Mouse (Mus musculus) kidney, postnatal 36 days (tissue): ENCODE data around the gene Ldlrad3.

ENCODE experiments used
- DNase-seq, 2 experiments: peaks; one replicate each; pipeline ENCODE4 v3.0.0; 2021 to 2022; ENCODE audit warnings: mixed read lengths in 2 of 2

The Ldlrad3 gene

DNA sequence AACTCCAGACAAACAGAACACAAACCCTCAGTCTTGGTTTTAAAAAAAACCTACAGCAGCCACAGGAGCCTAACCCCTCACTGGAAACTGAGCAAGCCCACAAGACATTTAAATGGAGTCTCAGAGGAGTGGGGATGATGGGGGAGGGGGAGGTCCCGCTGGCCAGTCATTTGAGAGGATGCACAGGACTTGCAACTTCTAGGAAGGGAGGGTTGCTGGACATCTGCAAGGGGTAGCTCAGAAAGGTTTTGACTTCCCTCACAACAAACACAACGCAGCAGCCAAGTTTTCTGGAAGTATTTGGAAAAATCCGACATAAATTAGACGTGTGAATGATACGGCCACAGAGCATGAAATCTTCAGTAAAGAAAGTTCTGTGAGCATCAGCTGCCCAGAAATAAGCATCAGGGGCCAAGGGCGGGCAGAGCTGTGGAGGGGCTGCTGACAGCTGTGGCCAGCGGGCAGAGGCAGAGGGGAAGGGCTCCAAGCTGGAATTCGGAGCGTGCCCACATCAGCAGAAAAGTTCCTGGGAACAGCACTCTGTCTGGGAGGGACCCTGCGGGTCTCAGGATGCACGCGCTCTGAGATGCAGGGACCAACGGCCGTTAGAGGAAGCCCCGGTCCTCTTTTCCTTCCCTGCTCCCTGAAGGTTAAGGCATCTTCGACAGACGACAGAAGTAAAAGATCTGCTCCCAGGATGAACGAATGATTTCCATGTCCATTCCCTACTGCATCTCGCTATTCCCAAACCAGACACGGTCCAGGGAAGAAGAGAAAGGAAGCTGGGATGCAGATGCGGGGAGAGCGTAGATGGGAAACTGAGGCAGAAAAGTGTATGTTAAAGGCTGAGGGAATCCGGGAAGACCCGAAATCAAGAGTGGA lies 875 bp downstream of the Ldlrad3 start:
- DNase-seq: peak; percentile 29 to 41

DNA sequence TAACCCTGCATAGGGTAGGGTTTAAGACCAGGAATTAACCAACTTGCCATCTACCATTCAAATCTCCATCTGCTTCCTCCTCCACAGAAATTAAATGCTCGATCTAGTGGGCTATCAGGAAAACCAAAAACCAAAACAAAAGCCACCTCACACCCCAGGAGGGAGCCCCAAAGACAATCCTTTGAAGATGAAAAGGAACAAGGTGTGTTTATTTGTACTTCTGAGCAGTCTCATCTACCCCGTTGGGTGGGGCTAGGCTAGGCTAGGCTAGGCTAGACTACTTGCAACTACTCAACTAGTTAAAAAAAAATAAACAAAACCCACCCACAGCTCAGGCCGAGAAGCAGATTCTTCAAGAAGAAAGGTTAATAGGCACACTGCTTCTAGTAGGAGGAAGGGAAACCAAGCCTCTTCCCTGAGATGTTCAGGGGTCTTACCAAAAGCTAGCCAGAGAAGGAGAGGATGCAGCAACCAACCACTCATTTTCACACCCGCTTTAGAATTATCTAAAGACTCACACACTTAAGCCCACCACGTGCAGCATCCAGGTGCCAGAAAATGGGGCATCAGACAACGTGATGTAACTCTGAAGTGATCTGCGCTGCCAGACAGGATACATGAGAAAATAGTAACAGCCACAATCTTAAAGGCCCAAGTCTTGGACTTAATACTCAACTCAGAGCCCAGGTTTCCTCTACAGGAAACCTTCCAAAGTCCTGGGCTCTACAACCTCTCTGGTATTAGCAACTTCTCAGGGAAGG lies 2.3 kb downstream of the Ldlrad3 start:
- DNase-seq: no peak

DNA sequence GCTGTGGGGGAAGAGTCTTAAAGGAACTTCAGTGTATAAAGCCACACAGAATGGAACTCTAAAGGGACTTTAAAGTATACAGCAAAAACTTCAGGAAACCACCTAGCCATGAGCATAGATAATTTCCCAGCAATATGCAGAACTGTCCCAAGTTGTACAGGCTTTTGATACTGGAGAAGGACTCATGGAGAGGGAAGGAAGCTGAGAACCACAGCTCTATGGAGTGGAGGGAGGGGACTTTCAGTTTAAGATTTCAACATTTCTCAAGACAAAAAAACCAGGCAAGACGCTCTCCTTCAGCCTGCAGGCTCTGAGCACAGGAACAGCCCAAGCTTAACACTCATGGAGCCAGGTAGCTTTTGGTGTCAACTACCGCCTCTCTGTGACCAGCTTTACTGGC lies 4.7 kb downstream of the Ldlrad3 start:
- no peak for DNase-seq

GRCm38 (mm10) chr2:102176434-102176772 lies 9.8 kb downstream of the Ldlrad3 start:
- no peak for DNase-seq

GRCm38 (mm10) chr2:102175741-102176433 lies 10.3 kb downstream of the Ldlrad3 start:
- no peak for DNase-seq

DNA sequence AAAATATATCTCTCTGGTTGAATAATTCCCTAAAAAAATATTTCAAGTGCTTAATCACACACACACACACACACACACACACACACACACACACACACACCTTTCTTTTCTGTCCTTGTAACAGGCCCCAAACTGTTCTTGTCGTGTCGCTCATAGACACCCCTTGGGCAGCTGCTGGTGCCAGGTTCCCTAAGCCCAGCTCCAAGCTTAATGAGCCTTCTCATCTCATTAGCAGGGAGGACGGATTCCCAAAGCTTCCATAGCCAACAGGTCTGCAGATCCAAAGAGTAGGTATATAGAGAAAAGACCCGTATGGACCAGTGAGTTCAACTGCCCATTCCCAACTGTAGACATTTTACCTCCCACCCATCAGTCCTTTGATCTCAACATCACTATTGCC lies 13.7 kb downstream of the Ldlrad3 start:
- no peak for DNase-seq

- peak; percentile 37 to 53 for DNase-seq
Measured at GRCm38 (mm10) chr2:102166550-102167325, 19.4 kb downstream of the Ldlrad3 start.

GRCm38 (mm10) chr2:102163106-102163505 lies 23.1 kb downstream of the Ldlrad3 start:
- DNase-seq: no peak

DNA sequence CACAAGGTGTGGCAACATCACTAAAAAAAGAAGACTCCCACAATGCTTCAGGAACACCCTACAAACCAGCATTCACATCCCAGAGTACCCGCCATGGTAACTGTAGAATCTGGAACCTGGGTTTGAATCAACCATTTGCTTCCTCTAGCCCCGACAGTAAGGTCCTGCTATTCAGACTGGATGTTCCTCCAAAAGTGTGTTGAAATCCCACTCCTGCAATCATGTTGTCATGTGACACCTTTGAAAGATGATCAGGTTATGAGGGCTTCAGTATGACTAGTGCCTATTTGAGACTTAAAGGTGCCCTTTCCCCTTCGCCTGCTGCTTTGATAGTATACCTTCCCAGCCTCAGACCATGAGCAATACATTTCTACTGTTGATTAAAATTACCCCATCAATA lies 28.6 kb downstream of the Ldlrad3 start:
- no peak for DNase-seq

DNA sequence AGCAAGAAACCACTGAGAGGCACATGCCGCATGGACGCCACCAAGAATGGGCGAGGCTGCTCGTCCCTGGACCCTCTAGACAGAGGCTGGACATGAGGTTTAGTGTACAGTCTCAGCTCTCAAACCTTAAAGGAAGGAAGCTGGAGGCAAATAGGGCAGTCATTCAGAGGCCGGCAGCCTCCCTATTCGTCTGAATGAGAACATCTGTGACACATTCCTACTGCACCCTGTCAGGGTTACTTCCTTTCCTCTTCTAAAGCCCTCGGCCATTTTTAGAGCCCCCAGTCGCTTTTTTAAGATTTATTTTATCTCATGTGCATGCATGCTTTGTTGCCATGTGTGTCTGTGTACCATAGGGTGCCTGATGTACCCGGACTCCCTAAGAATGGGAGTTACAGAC lies 29.2 kb downstream of the Ldlrad3 start:
- DNase-seq: no peak

DNA sequence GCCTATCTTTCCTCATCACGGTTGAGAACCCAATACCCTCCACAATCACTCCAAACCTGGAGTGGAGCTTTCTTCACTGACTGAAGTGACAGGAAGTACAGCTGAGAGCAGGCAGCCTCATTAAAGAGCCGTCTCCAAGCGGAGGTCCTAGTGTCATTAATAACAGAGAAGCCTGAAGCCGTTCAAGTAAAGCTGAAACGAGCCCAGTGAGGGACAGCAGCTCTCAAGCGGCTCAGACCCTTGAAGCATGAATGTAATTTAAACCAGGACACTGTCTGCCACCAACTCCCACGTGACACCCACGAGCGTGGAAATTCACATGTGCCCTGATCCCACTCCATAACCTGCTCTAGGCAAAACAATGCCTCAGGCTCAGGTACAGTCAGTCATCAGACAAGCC lies 29.7 kb downstream of the Ldlrad3 start:
- peak in 1 of 2 experiments; percentile 29 for DNase-seq

DNA sequence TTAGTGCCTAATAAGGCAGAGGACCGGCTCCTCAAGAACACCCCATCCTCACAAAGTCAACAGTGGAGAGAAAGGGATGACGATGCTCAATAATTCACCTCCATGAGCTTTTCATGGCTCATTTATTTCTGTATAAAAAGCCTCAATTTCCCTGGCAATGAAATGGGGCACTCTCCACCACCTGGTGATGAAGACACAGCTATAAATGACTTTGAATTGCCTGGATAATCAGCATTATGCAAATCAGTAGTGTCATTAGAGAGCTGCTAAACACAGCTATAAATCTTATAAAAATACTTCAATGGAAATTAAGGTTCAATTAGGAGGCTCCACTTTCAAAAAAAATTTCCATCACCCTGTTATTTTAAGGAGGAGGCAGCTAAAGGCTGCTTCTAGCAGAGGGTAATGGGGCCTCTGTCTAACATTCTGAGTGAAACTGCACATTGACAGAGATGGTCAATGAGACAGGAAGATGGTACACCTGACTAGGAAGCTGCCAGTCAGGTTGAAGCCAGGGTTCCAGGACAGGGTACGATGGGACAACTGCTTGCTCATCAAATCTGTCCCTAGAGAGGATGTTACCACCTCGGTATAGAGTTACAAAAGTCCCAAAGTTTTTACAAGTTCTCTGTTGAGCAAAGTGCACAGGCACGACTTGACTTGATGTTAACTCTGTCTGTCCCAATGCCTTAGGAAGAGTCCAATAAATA lies 30.7 kb downstream of the Ldlrad3 start:
- DNase-seq: peak; percentile 17

GRCm38 (mm10) chr2:102154771-102155211 lies 31.4 kb downstream of the Ldlrad3 start:
- DNase-seq: peak; percentile 54 to 68

DNA sequence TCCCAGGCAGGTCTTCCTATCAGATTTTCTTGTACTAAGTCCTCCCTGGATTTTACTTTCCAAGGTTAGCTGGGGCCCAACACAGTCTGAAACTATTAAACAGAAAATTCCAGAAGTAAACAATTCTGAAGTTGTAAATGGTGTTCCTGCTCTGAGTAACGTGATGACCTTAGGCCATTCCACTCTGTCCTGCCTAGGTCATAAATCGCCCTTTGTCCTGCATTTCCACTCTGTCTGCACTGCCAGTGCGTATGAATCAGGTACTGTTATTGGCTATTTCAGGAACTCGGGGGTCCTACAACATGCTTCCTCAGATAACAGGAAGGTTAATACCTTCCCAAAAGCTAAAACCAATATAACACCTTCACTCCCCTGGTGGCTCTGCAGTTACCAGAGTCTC lies 31.9 kb downstream of the Ldlrad3 start:
- peak; percentile 61 to 66 for DNase-seq

DNA sequence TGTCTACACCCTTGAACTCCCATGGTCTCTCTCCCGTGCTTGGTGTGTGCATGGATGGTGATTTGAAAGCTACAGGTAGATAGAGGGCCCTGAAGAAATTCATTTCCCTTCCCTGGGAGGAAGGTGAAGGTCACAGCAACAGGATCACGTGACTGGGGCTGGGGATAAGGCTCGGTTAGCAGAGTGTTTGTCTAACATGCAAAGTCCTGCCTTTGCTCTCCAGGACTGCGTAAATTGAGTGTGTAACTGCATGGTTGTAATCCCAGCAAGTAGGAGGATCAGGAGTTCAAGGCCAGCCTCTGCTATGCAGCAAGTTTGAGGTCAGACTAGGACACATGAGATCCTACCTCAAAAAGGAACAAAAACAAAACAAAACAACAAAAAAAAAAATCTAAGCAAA lies 32.7 kb downstream of the Ldlrad3 start:
- DNase-seq: peak in 1 of 2 experiments; percentile 29

DNA sequence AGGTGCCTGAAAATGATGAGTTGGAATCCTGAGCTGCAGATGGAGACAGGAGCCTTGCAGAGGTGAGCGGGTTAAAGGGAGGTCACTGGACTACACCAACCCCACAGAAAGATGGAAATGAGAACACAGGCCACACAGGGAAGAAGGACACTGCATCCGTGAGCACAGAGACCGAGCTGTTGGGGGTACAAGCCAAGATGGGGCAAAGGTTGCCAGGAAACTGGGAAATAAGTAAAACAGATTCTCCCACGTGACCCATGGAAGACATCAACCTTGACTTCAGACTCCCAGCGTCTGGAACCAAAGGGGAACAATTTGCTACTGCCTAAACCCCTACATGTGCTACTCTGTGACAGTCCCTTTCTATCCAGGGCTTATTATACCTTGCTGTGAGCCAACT lies 33.3 kb downstream of the Ldlrad3 start:
- DNase-seq: peak; percentile 75 to 76

DNA sequence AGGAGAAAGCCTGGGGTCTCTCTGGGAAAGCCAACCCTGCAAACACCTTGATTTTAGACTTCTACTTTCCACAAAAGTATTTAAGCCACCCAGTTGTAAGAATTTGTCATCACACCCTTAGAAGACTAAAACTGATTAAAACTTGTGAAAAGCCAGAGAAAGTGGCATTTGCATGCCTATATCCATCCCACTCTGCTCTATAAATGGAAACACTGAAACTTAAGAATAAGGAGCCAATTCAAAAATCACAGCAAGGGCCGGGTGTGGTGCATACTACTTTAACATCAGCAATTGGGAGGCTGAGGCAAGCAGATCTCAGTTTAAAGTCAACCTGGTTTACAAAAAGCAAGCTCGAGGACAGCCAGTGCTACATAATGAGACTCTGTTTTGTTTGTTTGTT lies 37.1 kb downstream of the Ldlrad3 start:
- DNase-seq: no peak

DNA sequence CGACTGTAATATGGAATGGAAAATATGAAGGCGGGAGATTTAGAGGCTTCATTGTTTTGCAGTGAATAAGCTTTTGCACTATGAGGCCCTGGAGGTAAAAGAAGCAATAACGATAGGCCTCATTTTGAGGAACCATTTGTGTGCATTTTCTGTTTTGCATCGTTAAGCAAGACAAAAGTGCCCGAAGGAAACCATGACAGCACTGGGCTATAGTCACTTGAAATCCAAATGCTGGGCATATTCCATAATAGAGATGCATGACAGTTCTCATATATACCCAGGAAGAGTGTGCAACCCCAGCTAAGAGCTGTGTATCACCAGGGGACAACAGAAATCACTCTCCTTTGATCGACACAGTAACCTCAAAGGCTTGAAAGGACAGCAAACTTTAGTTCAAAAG lies 38.1 kb downstream of the Ldlrad3 start:
- no peak for DNase-seq

- no peak for DNase-seq
Measured at GRCm38 (mm10) chr2:102147561-102147960, 38.6 kb downstream of the Ldlrad3 start.

DNA sequence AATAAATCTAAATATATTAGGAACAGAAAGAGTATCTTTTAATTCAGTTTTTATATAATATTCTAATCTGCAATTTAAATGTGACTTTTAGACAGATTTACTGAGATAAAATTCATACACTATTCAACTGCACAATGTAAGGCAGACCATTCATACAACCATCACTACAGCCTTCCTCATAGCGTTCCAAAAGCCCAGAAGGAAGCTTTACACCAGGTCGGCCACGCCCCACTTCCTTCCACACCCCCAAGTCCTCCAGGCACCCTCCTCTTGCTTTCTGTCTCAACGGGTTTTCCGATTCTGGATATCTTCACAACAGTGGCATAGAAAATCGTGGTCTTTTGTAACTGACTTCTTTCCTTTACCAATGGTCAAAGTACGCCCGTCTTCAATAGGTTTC lies 39.8 kb downstream of the Ldlrad3 start:
- no peak for DNase-seq

GRCm38 (mm10) chr2:102145036-102145435 lies 41.1 kb downstream of the Ldlrad3 start:
- no peak for DNase-seq

DNA sequence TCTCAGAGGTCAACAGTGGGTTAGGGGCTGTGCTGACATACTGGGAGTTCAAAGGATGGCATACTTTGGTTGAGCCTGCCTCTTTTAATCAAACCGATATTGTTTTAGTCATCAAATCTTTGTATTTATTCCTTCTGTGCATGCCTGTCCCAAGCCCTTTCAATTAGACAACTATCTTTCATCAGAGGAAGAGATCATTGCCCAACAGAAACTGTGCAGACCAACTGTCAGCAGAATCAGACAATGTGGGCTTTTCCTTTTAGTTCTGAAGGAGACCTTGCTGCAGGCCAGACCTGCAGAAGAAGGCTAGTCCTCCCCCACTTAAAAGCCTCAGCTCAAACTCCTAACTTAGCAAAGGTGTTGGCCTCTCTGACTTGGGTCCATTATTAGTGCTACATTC lies 41.9 kb downstream of the Ldlrad3 start:
- no peak for DNase-seq
